Comparison of ENCODE assay signal across 12 mouse cellular contexts in the genomic region with DNA sequence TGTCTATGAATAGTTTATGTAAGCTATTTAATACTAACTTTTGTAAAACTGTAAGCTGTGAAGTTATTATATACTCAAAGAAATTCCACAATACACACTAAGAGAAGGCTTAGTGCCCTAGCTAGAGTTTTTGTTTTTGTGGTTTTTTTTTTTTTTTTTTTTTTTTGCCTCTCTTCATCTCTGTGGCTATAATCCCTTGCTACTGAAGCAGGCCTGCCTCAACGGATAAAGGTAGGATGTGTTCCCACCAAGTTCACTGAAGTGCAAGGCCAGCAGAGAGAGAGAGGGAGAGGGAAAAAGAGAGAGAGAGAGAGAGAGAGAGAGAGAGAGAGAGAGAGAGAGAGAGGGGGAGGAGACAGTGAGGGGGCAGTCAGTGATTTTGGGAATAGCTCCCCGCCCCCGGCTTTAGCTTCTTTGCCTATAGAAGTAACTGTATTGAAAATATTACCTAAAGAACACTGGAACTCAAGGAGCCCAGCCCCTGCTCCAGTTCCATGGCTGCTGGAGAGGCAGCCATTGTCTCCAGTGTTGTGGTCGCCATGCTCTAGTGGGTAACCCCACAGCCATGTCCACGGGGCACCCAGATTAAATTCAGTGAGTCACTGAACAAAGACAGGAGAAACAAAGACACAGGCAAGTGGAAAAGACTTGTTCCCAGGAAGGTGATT. TPM values are rescaled to one million over a fixed set of nuclear protein-coding genes. Genes with fewer than 3 reads are reported as not detected.
DNase-seq lines count a peak whose midpoint lies in the region; ATAC-seq lines count a peak whose summit lies in the region.
"Had no signal": no experiment of that assay in that cellular context is flagged by ENCODE, and none has a peak within 500 bp of the region (broad histone marks: within the 10 kb centered on the region; RNA-seq: fewer than 3 reads in every experiment).

No protein-coding gene starts in this region.

- H3K4me2 ChIP-seq in neural tube, embryonic 11.5 days (ENCODE audit: low read depth), result no peak overlapping the region
- H3K4me2 ChIP-seq in neural tube, embryonic 15.5 days, result no peak overlapping the region
- peak overlapping the region; percentile 0; the same call in 1 of the 2 replicates for H3K4me2 ChIP-seq in hindbrain, embryonic 12.5 days (replicated peaks)
- no peak overlapping the region for H3K4me2 ChIP-seq in neural tube, embryonic 13.5 days
- H3K4me2 ChIP-seq: liver, embryonic 12.5 days had no signal

- no peak overlapping the region for H3K9ac ChIP-seq in neural tube, embryonic 11.5 days (ENCODE audit: low read length)
- no peak overlapping the region for H3K9ac ChIP-seq in neural tube, embryonic 15.5 days (replicated peaks)
- no peak overlapping the region for H3K9ac ChIP-seq in hindbrain, embryonic 12.5 days
- H3K9ac ChIP-seq in neural tube, embryonic 13.5 days, result no peak overlapping the region
- H3K9ac ChIP-seq: liver, embryonic 12.5 days had no signal

- no peaks in the 10 kb centered on the region for H3K4me1 ChIP-seq in neural tube, embryonic 11.5 days (ENCODE audit: control insufficient read depth, insufficient read depth, low read length)
- peaks cover 4% of the 10 kb centered on the region for H3K4me1 ChIP-seq in neural tube, embryonic 15.5 days
- peaks cover 22% of the 10 kb centered on the region for H3K4me1 ChIP-seq in hindbrain, embryonic 12.5 days
- H3K4me1 ChIP-seq in neural tube, embryonic 13.5 days (replicated peaks), result peaks cover 21% of the 10 kb centered on the region
- H3K4me1 ChIP-seq: liver, embryonic 12.5 days had no signal

- H3K36me3 ChIP-seq in neural tube, embryonic 11.5 days (ENCODE audit: control insufficient read depth, insufficient read depth, low read length), result no peaks in the 10 kb centered on the region
- H3K36me3 ChIP-seq in neural tube, embryonic 15.5 days, result no peaks in the 10 kb centered on the region
- H3K36me3 ChIP-seq in hindbrain, embryonic 12.5 days, result no peaks in the 10 kb centered on the region
- H3K36me3 ChIP-seq in neural tube, embryonic 13.5 days, result no peaks in the 10 kb centered on the region
- H3K36me3 ChIP-seq: liver, embryonic 12.5 days had no signal

- H3K27ac ChIP-seq in neural tube, embryonic 11.5 days (ENCODE audit: low read depth, low read length), result 0 out of 2 replicates have a peak overlapping the region, but pooled peaks have one; percentile 21
- H3K27ac ChIP-seq in neural tube, embryonic 15.5 days (replicated peaks), result no peak overlapping the region
- H3K27ac ChIP-seq in hindbrain, embryonic 12.5 days, result peak overlapping the region; percentile 49
- H3K27ac ChIP-seq in neural tube, embryonic 13.5 days (replicated peaks), result no peak overlapping the region
- H3K27ac ChIP-seq: left cerebral cortex, adult 2 months; liver, embryonic 12.5 days had no signal

- H3K27me3 ChIP-seq in neural tube, embryonic 11.5 days (ENCODE audit: control insufficient read depth, insufficient read depth, low read length), result no peaks in the 10 kb centered on the region
- H3K27me3 ChIP-seq in neural tube, embryonic 15.5 days (replicated peaks), result no peaks in the 10 kb centered on the region
- no peaks in the 10 kb centered on the region for H3K27me3 ChIP-seq in hindbrain, embryonic 12.5 days
- no peaks in the 10 kb centered on the region for H3K27me3 ChIP-seq in neural tube, embryonic 13.5 days
- H3K27me3 ChIP-seq: liver, embryonic 12.5 days had no signal

- ATAC-seq in neural tube, embryonic 11.5 days (ENCODE audit: insufficient read depth, low FRiP score, low TSS enrichment), result peak; percentile 67; the same call in 1 of the 2 replicates
- ATAC-seq in neural tube, embryonic 15.5 days (ENCODE audit: low FRiP score), result no peak
- ATAC-seq in activated CD4-positive, CD25-positive, alpha-beta regulatory T cell, adult 4 months, result peak; percentile 2
- peak; percentile 69 for ATAC-seq in hindbrain, embryonic 12.5 days (ENCODE audit: low FRiP score)
- 0 out of 2 replicates have a peak, but pooled peaks have one; percentile 19 for ATAC-seq in neural tube, embryonic 13.5 days (ENCODE audit: low read depth)
- ATAC-seq: liver, embryonic 12.5 days had no signal

- 61% methylated on average over 5 of the region's 5 CpGs for WGBS in neural tube, embryonic 11.5 days
- 50% methylated on average over 5 of the region's 5 CpGs for WGBS in neural tube, embryonic 15.5 days
- 47% methylated on average over 5 of the region's 5 CpGs for WGBS in hindbrain, embryonic 12.5 days
- 50% methylated on average over 5 of the region's 5 CpGs for WGBS in neural tube, embryonic 13.5 days

- no peak overlapping the region for H3K4me3 ChIP-seq in neural tube, embryonic 11.5 days (ENCODE audit: low read depth, low read length)
- no peak overlapping the region for H3K4me3 ChIP-seq in neural tube, embryonic 15.5 days (replicated peaks)
- H3K4me3 ChIP-seq in hindbrain, embryonic 12.5 days, result no peak overlapping the region
- no peak overlapping the region for H3K4me3 ChIP-seq in neural tube, embryonic 13.5 days
- H3K4me3 ChIP-seq: left cerebral cortex, adult 2 months; liver, embryonic 12.5 days had no signal

- DNase-seq in neural tube, embryonic 11.5 days (ENCODE audit: low spot score), result no peak
- DNase-seq in heart, adult 8-10 months (ENCODE audit: low spot score), result no peak
- no peak for DNase-seq in right cerebral cortex, postnatal 14 days
- DNase-seq: adrenal gland, postnatal 14 days; cerebellum, adult 2 months had no signal

- H3K9me3 ChIP-seq in neural tube, embryonic 11.5 days (ENCODE audit: control insufficient read depth, low read length), result no peaks in the 10 kb centered on the region
- H3K9me3 ChIP-seq in neural tube, embryonic 15.5 days (replicated peaks), result no peaks in the 10 kb centered on the region
- H3K9me3 ChIP-seq in hindbrain, embryonic 12.5 days (replicated peaks), result no peaks in the 10 kb centered on the region
- H3K9me3 ChIP-seq in neural tube, embryonic 13.5 days, result no peaks in the 10 kb centered on the region
- H3K9me3 ChIP-seq: liver, embryonic 12.5 days had no signal

RNA-seq across cellular contexts. Expression of gene Hpgds, which starts 4.5 kb away (rescaled TPM):
- 5.3 and 7.0 TPM in 2 replicates for polyA plus RNA-seq in neural tube, embryonic 11.5 days (2014; fragmentation: Nextera tagmentation; extraction: Ambion mirVana)
- 5.0 and 6.0 TPM in 2 replicates for polyA plus RNA-seq in neural tube, embryonic 15.5 days (2015; fragmentation: Nextera tagmentation; extraction: Ambion mirVana)
- 1 to 10 TPM; 6.0 to 7.5 TPM for polyA plus RNA-seq in activated CD4-positive, CD25-positive, alpha-beta regulatory T cell, adult 4 months (2017; shearing (Covaris generic))
- 10.8 and 12.3 TPM in 2 replicates for polyA plus RNA-seq in hindbrain, embryonic 12.5 days (2016; fragmentation: Nextera tagmentation; extraction: Ambion mirVana)
- polyA plus RNA-seq in neural tube, embryonic 13.5 days (2015; fragmentation: Nextera tagmentation; extraction: Ambion mirVana), result 6.3 and 7.9 TPM in 2 replicates
- 1 to 10 TPM in 3 of 4 experiments, under 1 TPM in 1; 0.54 to 2.3 (median 1.3) TPM for total RNA-seq in heart, adult 8-10 months (2022)
- total RNA-seq: MEL had no signal

Comparison
In these comparisons a context has a peak if more than half of its experiments do, and no peak if none do; other contexts are left out.
1. H3K27ac ChIP-seq: peak in neural tube, embryonic 11.5 days (single experiment) and hindbrain, embryonic 12.5 days (single experiment); none in neural tube, embryonic 15.5 days (single experiment) and neural tube, embryonic 13.5 days (single experiment).